Mouse (Mus musculus) embryonic fibroblast, embryonic 13.5 days (primary cell): ENCODE measurements around the gene Olfr1055. TPM values are rescaled to one million over a fixed set of nuclear protein-coding genes. Genes with fewer than 3 reads are reported as not detected.
"Not testable (repeated sequence)": the region's sequence is repeated elsewhere in the genome, so short reads cannot be mapped to it uniquely, and the experiment has no call there.

Experiments used
- H3K27ac ChIP-seq: 2 replicates; pipeline ENCODE4 v1.5.1; 2012; ENCODE audit warnings: low read length, control low read depth, inconsistent platforms; ENCODE audit not compliant: insufficient read depth
- H3K4me1 ChIP-seq: 2 replicates; pipeline ENCODE4 v1.6.1; 2011; ENCODE audit warnings: low read length; ENCODE audit not compliant: control insufficient read depth, insufficient read depth
- H3K4me3 ChIP-seq: 2 replicates; pipeline ENCODE4 v1.5.1; 2011; ENCODE audit warnings: mild to moderate bottlenecking, control low read depth, low read length; ENCODE audit not compliant: insufficient read depth
- CTCF ChIP-seq: IDR thresholded peaks from 2 replicates; pipeline ENCODE4 v1.5.1; 2011; ENCODE audit warnings: mild to moderate bottlenecking, control low read depth, low read length, moderate library complexity, borderline replicate concordance; ENCODE audit not compliant: insufficient read depth
- POLR2A ChIP-seq: IDR thresholded peaks from 2 replicates; pipeline ENCODE4 v1.6.1; 2011; ENCODE audit warnings: low read depth, mild to moderate bottlenecking, control low read depth, low read length, moderate library complexity
- polyA plus RNA-seq: library from polyadenylated mRNA; stranded (reverse); fragments of >200 nt; gene quantifications from 2 replicates; pipeline ENCODE4 v1.2.4, GENCODE M21; 2011; ENCODE audit warnings: low read depth; ENCODE audit not compliant: missing spikeins, insufficient read length

Gene Olfr1055
- not detected in 2 replicates for polyA plus RNA-seq

DNA sequence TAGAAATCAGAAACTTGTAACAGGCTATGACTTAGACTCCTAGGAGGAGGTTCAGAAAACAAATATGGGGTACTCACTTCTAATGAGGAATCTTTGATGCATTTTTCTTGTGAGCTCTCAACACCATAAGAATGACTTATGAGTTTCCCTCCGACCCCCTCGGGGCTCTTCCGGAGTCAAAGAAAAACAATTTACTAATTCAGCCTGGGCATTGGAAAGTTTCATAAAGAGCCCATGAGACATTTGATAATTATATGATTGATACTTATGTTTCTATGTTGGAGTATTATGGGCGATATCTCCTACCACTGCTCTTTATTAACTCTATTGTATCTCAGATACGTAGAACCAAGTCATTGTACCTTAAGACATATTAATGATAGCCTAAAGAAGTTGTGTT lies at the start of gene Olfr1055:
Olfr1055 (minus strand) TSS at position 101 of the 400 bp plus-strand sequence.
- Histone ChIP-seq H3K4me3 (no peak within 1 kb of the TSS), H3K4me1 (no peaks in the 10 kb centered on the region), H3K27ac (no peak within 1 kb of the TSS)
- TF ChIP-seq POLR2A (no peak), CTCF (no peak)

GRCm38 (mm10) chr2:86395114-86395513 lies 45.0 kb upstream of the Olfr1055 start:
- no peak overlapping the region for H3K27ac ChIP-seq
- no peak overlapping the region for H3K4me3 ChIP-seq
- TF ChIP-seq POLR2A (no peak), CTCF (no peak)
- no peaks in the 10 kb centered on the region for H3K4me1 ChIP-seq

- not testable (repeated sequence) for H3K4me1 ChIP-seq, H3K4me3 ChIP-seq, H3K27ac ChIP-seq
These were observed 38.4 kb upstream of the Olfr1055 start, which contains the start of gene Olfr1058 for GRCm38 (mm10) chr2:86388461-86388860. Gene Olfr1058, minus strand, starts transcription at chr2:86388561.

DNA sequence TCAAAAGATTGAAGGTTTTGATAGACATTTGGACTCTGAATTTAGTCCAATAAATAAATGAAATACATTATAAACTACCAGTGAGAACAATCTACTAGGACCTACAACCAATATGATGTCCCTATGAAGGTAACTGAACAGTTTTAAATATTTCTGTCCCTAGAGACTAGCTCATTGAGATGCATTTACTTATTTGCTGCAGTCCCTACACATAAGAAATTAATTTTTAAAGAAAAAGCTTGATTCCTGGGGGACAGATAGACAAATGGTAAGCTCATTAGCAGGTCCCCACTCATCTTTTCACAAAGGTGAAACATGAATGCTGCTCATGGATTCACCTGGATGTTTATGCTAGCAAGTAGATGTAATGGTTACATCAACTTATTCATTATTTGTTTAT lies 28.2 kb upstream of the Olfr1055 start, which contains the start of gene Olfr1057:
Olfr1057 (minus strand) TSS at position 101 of the 400 bp plus-strand sequence.
- Histone ChIP-seq H3K27ac (no peak within 1 kb of the TSS), H3K4me3 (no peak within 1 kb of the TSS), H3K4me1 (no peaks in the 10 kb centered on the region)
- no peak for TF ChIP-seq POLR2A
- TF ChIP-seq CTCF = no peak

- not testable (repeated sequence) for H3K27ac ChIP-seq, H3K4me3 ChIP-seq, H3K4me1 ChIP-seq
These were observed 16.3 kb upstream of the Olfr1055 start for GRCm38 (mm10) chr2:86366342-86366741.

- Histone ChIP-seq H3K4me3 (no peak within 1 kb of the TSS), H3K27ac (no peak within 1 kb of the TSS), H3K4me1 (no peaks in the 10 kb centered on the region)
- no peak for TF ChIP-seq POLR2A
- TF ChIP-seq CTCF = no peak
These were observed 12.3 kb upstream of the Olfr1055 start, which contains the start of gene Olfr1056 for GRCm38 (mm10) chr2:86362369-86362768. Gene Olfr1056, minus strand, starts transcription at chr2:86362469.

- not testable (repeated sequence) for H3K4me3 ChIP-seq, H3K4me1 ChIP-seq, H3K27ac ChIP-seq
These were observed 1.7 kb upstream of the Olfr1055 start for GRCm38 (mm10) chr2:86351751-86352150.

DNA sequence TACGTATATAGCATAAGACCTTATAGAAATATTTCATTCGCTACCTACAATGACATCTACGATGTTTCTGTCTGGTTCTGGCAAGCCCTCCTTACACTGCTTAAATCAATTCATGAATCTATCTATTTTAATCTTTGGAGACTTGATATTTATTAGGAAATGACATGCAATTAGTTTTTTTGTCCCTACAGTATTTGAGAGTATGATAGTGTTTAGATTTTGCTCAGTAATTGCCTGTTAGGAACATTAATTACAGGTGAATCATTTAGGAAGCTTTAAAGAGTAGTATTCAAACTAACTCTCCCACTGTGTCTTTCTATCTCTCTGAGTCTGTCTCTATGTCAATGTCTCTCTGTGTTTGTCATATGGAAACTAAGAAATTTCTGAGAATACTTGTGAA lies 14.8 kb downstream of the Olfr1055 start, which contains the start of gene Olfr1054:
Olfr1054 (minus strand) TSS at position 101 of the 400 bp plus-strand sequence.
- H3K4me3 ChIP-seq = no peak within 1 kb of the TSS
- TF ChIP-seq POLR2A = no peak
- H3K27ac ChIP-seq = no peak within 1 kb of the TSS
- H3K4me1 ChIP-seq = no peaks in the 10 kb centered on the region

GRCm38 (mm10) chr2:86315184-86315583 lies 34.9 kb downstream of the Olfr1055 start, which contains the start of gene Olfr1053:
Gene Olfr1053, minus strand, starts transcription at chr2:86315284.
- Histone ChIP-seq H3K27ac (no peak within 1 kb of the TSS), H3K4me1 (no peaks in the 10 kb centered on the region), H3K4me3 (no peak within 1 kb of the TSS)
- no peak for TF ChIP-seq CTCF
- TF ChIP-seq POLR2A = no peak

Other genes starting within 250 kb of the Olfr1055 start
- not detected in 2 replicates for gene Olfr1039, start 214.4 kb downstream of the Olfr1055 start, polyA plus RNA-seq
- not detected in 2 replicates for gene Olfr1040, start 203.6 kb downstream of the Olfr1055 start, polyA plus RNA-seq
- gene Olfr1042, start 188.4 kb downstream of the Olfr1055 start, polyA plus RNA-seq = not detected in 2 replicates
- gene Olfr1043, start 182.8 kb downstream of the Olfr1055 start, polyA plus RNA-seq = not detected in 2 replicates
- not detected in 2 replicates for gene Olfr1044, start 172.5 kb downstream of the Olfr1055 start, polyA plus RNA-seq
- not detected in 2 replicates for gene Olfr52, start 164.6 kb downstream of the Olfr1055 start, polyA plus RNA-seq
- gene Olfr1045, start 147.3 kb downstream of the Olfr1055 start, polyA plus RNA-seq = not detected in 2 replicates
- gene Olfr1046, start 131.0 kb downstream of the Olfr1055 start, polyA plus RNA-seq = not detected in 2 replicates
- not detected in 2 replicates for gene Olfr1047, start 118.9 kb downstream of the Olfr1055 start, polyA plus RNA-seq
- gene Olfr1048, start 110.0 kb downstream of the Olfr1055 start, polyA plus RNA-seq = not detected in 2 replicates
- not detected in 2 replicates for gene Olfr1049, start 92.0 kb downstream of the Olfr1055 start, polyA plus RNA-seq
- gene Olfr1051, start 71.2 kb downstream of the Olfr1055 start, polyA plus RNA-seq = not detected in 2 replicates
- gene Olfr1052, start 57.8 kb downstream of the Olfr1055 start, polyA plus RNA-seq = not detected in 2 replicates
- gene Olfr1053, start 35.0 kb downstream of the Olfr1055 start, polyA plus RNA-seq = not detected in 2 replicates
- not detected in 2 replicates for gene Olfr1054, start 14.9 kb downstream of the Olfr1055 start, polyA plus RNA-seq
- gene Olfr1056, start 12.2 kb upstream of the Olfr1055 start, polyA plus RNA-seq = not detected in 2 replicates
- not detected in 2 replicates for gene Olfr1057, start 28.1 kb upstream of the Olfr1055 start, polyA plus RNA-seq
- gene Olfr1058, start 38.3 kb upstream of the Olfr1055 start, polyA plus RNA-seq = not detected in 2 replicates
- not detected in 2 replicates for gene Olfr1061, start 63.8 kb upstream of the Olfr1055 start, polyA plus RNA-seq
- gene Olfr1062, start 76.5 kb upstream of the Olfr1055 start, polyA plus RNA-seq = not detected in 2 replicates
- gene Olfr1065, start 100.3 kb upstream of the Olfr1055 start, polyA plus RNA-seq = not detected in 2 replicates
- gene Olfr1066, start 106.0 kb upstream of the Olfr1055 start, polyA plus RNA-seq = not detected in 2 replicates
- not detected in 2 replicates for gene Olfr228, start 137.1 kb upstream of the Olfr1055 start, polyA plus RNA-seq
- not detected in 2 replicates for gene Olfr1076, start 158.2 kb upstream of the Olfr1055 start, polyA plus RNA-seq
- gene Olfr1079, start 192.2 kb upstream of the Olfr1055 start, polyA plus RNA-seq = not detected in 2 replicates
- gene Olfr1080, start 208.0 kb upstream of the Olfr1055 start, polyA plus RNA-seq = not detected in 2 replicates
- not detected in 2 replicates for gene Olfr1082, start 248.7 kb upstream of the Olfr1055 start, polyA plus RNA-seq